Mouse (Mus musculus): ENCODE results near the gene Srrm2. TPM values are rescaled to one million over a fixed set of nuclear protein-coding genes. Genes with fewer than 3 reads are reported as not detected.

Gene Srrm2
- polyA plus RNA-seq (2014; fragmentation: Illumina TruSeq; extraction: RNeasy Lipid Tissue Mini Kit (QIAGEN cat#74804); ENCODE audit: low replicate concordance) = 109 TPM

GRCm38 (mm10) chr17:23790269-23791078 is at the start of gene Srrm2:
Srrm2 (plus strand) TSS chr17:23790532.

DNA sequence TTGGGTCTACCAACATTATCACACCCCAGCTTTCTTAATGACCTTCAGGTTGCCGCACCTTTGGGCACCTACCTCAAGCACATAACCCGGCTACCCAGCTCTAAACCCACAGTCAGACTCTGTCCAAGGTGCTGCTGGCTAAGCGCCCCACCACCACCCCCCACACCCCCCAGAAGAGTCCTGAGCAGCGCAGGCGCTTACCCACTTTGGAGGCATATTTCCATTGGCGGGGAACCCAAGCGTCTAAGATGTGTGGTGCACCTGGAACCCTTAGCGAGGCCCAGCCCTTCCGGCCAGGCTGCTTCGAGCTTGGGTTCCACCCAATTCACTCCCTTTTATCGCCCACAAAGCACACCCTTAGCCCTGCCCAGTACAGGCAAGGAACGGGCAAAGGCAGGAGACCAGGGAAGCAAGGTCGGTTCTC is 49.7 kb upstream of the Srrm2 start, which contains the start of gene Paqr4:
TSS of gene Paqr4 (minus strand) at position 270 of the 424 bp plus-strand sequence.

GRCm38 (mm10) chr17:23745301-23746251 is 44.8 kb upstream of the Srrm2 start, which contains the start of gene Kremen2:
Kremen2 (minus strand) TSS chr17:23745833.

GRCm38 (mm10) chr17:23771284-23772218 is 18.8 kb upstream of the Srrm2 start, which contains the start of gene Flywch1:
Flywch1 (minus strand) TSS chr17:23771602.

GRCm38 (mm10) chr17:23785561-23786471 is 4.5 kb upstream of the Srrm2 start, which contains the start of gene Flywch2:
Flywch2 (minus strand) TSS chr17:23786081.

DNA sequence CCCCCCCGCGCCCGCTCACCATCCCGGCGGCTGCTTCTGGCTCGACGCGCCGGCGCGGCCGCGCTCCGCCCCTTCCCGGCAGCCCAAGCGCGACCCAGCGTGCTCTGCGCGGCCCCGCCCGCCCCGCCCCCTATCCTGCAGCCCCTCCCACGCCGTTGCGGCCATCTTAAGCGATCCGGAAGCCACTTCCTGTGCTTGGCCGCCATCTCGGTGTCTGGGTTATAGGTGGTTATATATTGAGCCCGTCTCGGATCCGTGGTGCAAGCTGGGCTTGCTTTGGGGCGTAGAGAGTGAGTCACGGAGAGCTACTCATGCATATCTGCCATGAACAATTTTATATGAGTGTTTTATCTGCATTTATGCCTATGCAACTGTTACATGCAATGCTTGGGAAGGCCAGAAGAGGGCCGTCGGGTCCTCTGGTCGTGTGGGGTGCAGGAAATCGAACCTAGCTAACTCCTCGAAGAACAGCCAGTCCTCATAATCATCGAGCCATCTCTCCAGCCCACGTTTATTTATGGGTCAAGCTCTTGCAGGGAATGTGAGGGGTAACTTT is 38.8 kb downstream of the Srrm2 start, which contains the start of gene Elob:
TSS of gene Elob (minus strand) at position 73 of the 556 bp plus-strand sequence.

DNA sequence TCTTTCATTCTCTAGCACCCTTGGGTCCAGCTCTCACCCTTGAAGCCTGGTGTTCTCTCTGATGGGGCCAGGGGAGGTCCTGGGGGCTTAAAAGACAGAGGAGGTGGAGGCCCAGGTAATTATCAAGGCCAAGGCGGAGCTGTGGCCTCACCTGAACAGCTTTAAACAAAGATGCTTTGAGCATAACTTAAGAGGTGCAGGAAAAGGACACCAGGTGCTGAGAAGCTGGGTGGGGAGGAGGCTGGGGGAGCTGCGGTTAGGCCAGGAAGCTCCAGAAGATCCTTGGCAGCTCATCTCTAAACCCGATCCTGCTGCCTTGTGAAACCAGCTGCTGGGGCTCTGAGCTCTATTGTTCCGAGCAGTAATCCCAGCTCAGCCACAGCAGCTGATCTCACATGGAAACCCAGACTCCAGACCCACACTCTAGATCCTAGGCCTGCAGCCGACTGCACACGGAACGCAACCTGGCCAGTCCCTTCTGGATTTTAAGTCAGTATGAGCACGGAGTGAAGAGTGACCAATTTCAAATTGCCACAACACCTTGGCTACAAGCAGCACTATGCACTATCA is 45.8 kb downstream of the Srrm2 start, which contains the start of gene Prss33:
TSS of gene Prss33 (minus strand) at position 51 of the 570 bp plus-strand sequence.

GRCm38 (mm10) chr17:23843812-23844273 is 53.5 kb downstream of the Srrm2 start, which contains the start of the genes Prss32 and Prss41:
Prss32 (plus strand) TSS chr17:23843855.
Prss41 (minus strand) TSS chr17:23844172.

GRCm38 (mm10) chr17:23867756-23868155 is 77.4 kb downstream of the Srrm2 start, which contains the start of gene Prss21:
Prss21 (plus strand) TSS chr17:23868056.

Other genes with a start within 250 kb of the Srrm2 start
- gene Zfp213, start 226.3 kb upstream of the Srrm2 start, polyA plus RNA-seq (2014; fragmentation: Illumina TruSeq; extraction: RNeasy Lipid Tissue Mini Kit (QIAGEN cat#74804); ENCODE audit: low replicate concordance) = 0.33 TPM
- not detected for gene Zfp13, start 191.0 kb upstream of the Srrm2 start, polyA plus RNA-seq (2014; fragmentation: Illumina TruSeq; extraction: RNeasy Lipid Tissue Mini Kit (QIAGEN cat#74804); ENCODE audit: low replicate concordance)
- not detected for gene Zscan10, start 189.7 kb upstream of the Srrm2 start, polyA plus RNA-seq (2014; fragmentation: Illumina TruSeq; extraction: RNeasy Lipid Tissue Mini Kit (QIAGEN cat#74804); ENCODE audit: low replicate concordance)
- 0.82 TPM for gene Mmp25, start 145.3 kb upstream of the Srrm2 start, polyA plus RNA-seq (2014; fragmentation: Illumina TruSeq; extraction: RNeasy Lipid Tissue Mini Kit (QIAGEN cat#74804); ENCODE audit: low replicate concordance)
- 0.85 TPM for gene Bicdl2, start 130.0 kb upstream of the Srrm2 start, polyA plus RNA-seq (2014; fragmentation: Illumina TruSeq; extraction: RNeasy Lipid Tissue Mini Kit (QIAGEN cat#74804); ENCODE audit: low replicate concordance)
- gene Hcfc1r1, start 116.9 kb upstream of the Srrm2 start, polyA plus RNA-seq (2014; fragmentation: Illumina TruSeq; extraction: RNeasy Lipid Tissue Mini Kit (QIAGEN cat#74804); ENCODE audit: low replicate concordance) = 2.0 TPM
- 3.2 TPM for gene Thoc6, start 116.7 kb upstream of the Srrm2 start, polyA plus RNA-seq (2014; fragmentation: Illumina TruSeq; extraction: RNeasy Lipid Tissue Mini Kit (QIAGEN cat#74804); ENCODE audit: low replicate concordance)
- gene Tnfrsf12a, start 113.1 kb upstream of the Srrm2 start, polyA plus RNA-seq (2014; fragmentation: Illumina TruSeq; extraction: RNeasy Lipid Tissue Mini Kit (QIAGEN cat#74804); ENCODE audit: low replicate concordance) = not detected
- gene Cldn6, start 111.3 kb upstream of the Srrm2 start, polyA plus RNA-seq (2014; fragmentation: Illumina TruSeq; extraction: RNeasy Lipid Tissue Mini Kit (QIAGEN cat#74804); ENCODE audit: low replicate concordance) = not detected
- gene Cldn9, start 106.5 kb upstream of the Srrm2 start, polyA plus RNA-seq (2014; fragmentation: Illumina TruSeq; extraction: RNeasy Lipid Tissue Mini Kit (QIAGEN cat#74804); ENCODE audit: low replicate concordance) = not detected
- not detected for gene 1520401A03Rik, start 67.7 kb upstream of the Srrm2 start, polyA plus RNA-seq (2014; fragmentation: Illumina TruSeq; extraction: RNeasy Lipid Tissue Mini Kit (QIAGEN cat#74804); ENCODE audit: low replicate concordance)
- 1.6 TPM for gene Pkmyt1, start 64.2 kb upstream of the Srrm2 start, polyA plus RNA-seq (2014; fragmentation: Illumina TruSeq; extraction: RNeasy Lipid Tissue Mini Kit (QIAGEN cat#74804); ENCODE audit: low replicate concordance)
- gene Paqr4, start 49.7 kb upstream of the Srrm2 start, polyA plus RNA-seq (2014; fragmentation: Illumina TruSeq; extraction: RNeasy Lipid Tissue Mini Kit (QIAGEN cat#74804); ENCODE audit: low replicate concordance) = 6.4 TPM
- not detected for gene Kremen2, start 44.7 kb upstream of the Srrm2 start, polyA plus RNA-seq (2014; fragmentation: Illumina TruSeq; extraction: RNeasy Lipid Tissue Mini Kit (QIAGEN cat#74804); ENCODE audit: low replicate concordance)
- gene Flywch1, start 18.9 kb upstream of the Srrm2 start, polyA plus RNA-seq (2014; fragmentation: Illumina TruSeq; extraction: RNeasy Lipid Tissue Mini Kit (QIAGEN cat#74804); ENCODE audit: low replicate concordance) = 0.78 TPM
- gene Flywch2, start 4.5 kb upstream of the Srrm2 start, polyA plus RNA-seq (2014; fragmentation: Illumina TruSeq; extraction: RNeasy Lipid Tissue Mini Kit (QIAGEN cat#74804); ENCODE audit: low replicate concordance) = not detected
- gene Elob, start 38.6 kb downstream of the Srrm2 start, polyA plus RNA-seq (2014; fragmentation: Illumina TruSeq; extraction: RNeasy Lipid Tissue Mini Kit (QIAGEN cat#74804); ENCODE audit: low replicate concordance) = 18.9 TPM
- not detected for gene Prss33, start 45.5 kb downstream of the Srrm2 start, polyA plus RNA-seq (2014; fragmentation: Illumina TruSeq; extraction: RNeasy Lipid Tissue Mini Kit (QIAGEN cat#74804); ENCODE audit: low replicate concordance)
- 6.8 TPM for gene Prss32, start 53.3 kb downstream of the Srrm2 start, polyA plus RNA-seq (2014; fragmentation: Illumina TruSeq; extraction: RNeasy Lipid Tissue Mini Kit (QIAGEN cat#74804); ENCODE audit: low replicate concordance)
- gene Prss41, start 53.6 kb downstream of the Srrm2 start, polyA plus RNA-seq (2014; fragmentation: Illumina TruSeq; extraction: RNeasy Lipid Tissue Mini Kit (QIAGEN cat#74804); ENCODE audit: low replicate concordance) = 1.1 TPM
- gene Prss21, start 77.5 kb downstream of the Srrm2 start, polyA plus RNA-seq (2014; fragmentation: Illumina TruSeq; extraction: RNeasy Lipid Tissue Mini Kit (QIAGEN cat#74804); ENCODE audit: low replicate concordance) = not detected
- not detected for gene Dcpp1, start 90.3 kb downstream of the Srrm2 start, polyA plus RNA-seq (2014; fragmentation: Illumina TruSeq; extraction: RNeasy Lipid Tissue Mini Kit (QIAGEN cat#74804); ENCODE audit: low replicate concordance)
- not detected for gene Dcpp2, start 90.3 kb downstream of the Srrm2 start, polyA plus RNA-seq (2014; fragmentation: Illumina TruSeq; extraction: RNeasy Lipid Tissue Mini Kit (QIAGEN cat#74804); ENCODE audit: low replicate concordance)
- gene Dcpp3, start 126.9 kb downstream of the Srrm2 start, polyA plus RNA-seq (2014; fragmentation: Illumina TruSeq; extraction: RNeasy Lipid Tissue Mini Kit (QIAGEN cat#74804); ENCODE audit: low replicate concordance) = not detected
- not detected for gene Sbp, start 151.1 kb downstream of the Srrm2 start, polyA plus RNA-seq (2014; fragmentation: Illumina TruSeq; extraction: RNeasy Lipid Tissue Mini Kit (QIAGEN cat#74804); ENCODE audit: low replicate concordance)
- not detected for gene Sbpl, start 164.7 kb downstream of the Srrm2 start, polyA plus RNA-seq (2014; fragmentation: Illumina TruSeq; extraction: RNeasy Lipid Tissue Mini Kit (QIAGEN cat#74804); ENCODE audit: low replicate concordance)
- gene Prss30, start 190.0 kb downstream of the Srrm2 start, polyA plus RNA-seq (2014; fragmentation: Illumina TruSeq; extraction: RNeasy Lipid Tissue Mini Kit (QIAGEN cat#74804); ENCODE audit: low replicate concordance) = 4.3 TPM
- not detected for gene Prss22, start 207.6 kb downstream of the Srrm2 start, polyA plus RNA-seq (2014; fragmentation: Illumina TruSeq; extraction: RNeasy Lipid Tissue Mini Kit (QIAGEN cat#74804); ENCODE audit: low replicate concordance)
- not detected for gene Prss27, start 247.6 kb downstream of the Srrm2 start, polyA plus RNA-seq (2014; fragmentation: Illumina TruSeq; extraction: RNeasy Lipid Tissue Mini Kit (QIAGEN cat#74804); ENCODE audit: low replicate concordance)

Data from small intestine, adult 10 weeks (tissue).